Mouse (Mus musculus) forebrain, embryonic 12.5 days (tissue): Measurements from ENCODE around the gene St8sia1. TPM values are rescaled to one million over a fixed set of nuclear protein-coding genes. Genes with fewer than 3 reads are reported as not detected.

Source experiments
- ATAC-seq: fragments of 200-750 bp; cut with Nextera tagmentation; 2 replicates; pipeline ENCODE4 v1.8.0; 2017; ENCODE audit warnings: moderate TSS enrichment; ENCODE audit not compliant: low FRiP score
- H3K27ac ChIP-seq: fragments of 300-500 bp; sonication (generic); 2 replicates; pipeline ENCODE4 v1.5.1; 2016; ENCODE audit warnings: mild to moderate bottlenecking
- H3K27me3 ChIP-seq: fragments of 300-500 bp; sonication (generic); 2 replicates; pipeline ENCODE4 v1.6.1; 2016; ENCODE audit warnings: mild to moderate bottlenecking
- H3K36me3 ChIP-seq: fragments of 300-500 bp; sonication (generic); replicated peaks from 2 replicates; pipeline ENCODE4 v1.6.1; 2016; ENCODE audit warnings: mild to moderate bottlenecking
- H3K4me1 ChIP-seq: fragments of 300-500 bp; sonication (generic); 2 replicates; pipeline ENCODE4 v1.6.1; 2016
- H3K4me2 ChIP-seq: fragments of 300-500 bp; sonication (generic); 2 replicates; pipeline ENCODE4 v1.6.1; 2016; ENCODE audit warnings: mild to moderate bottlenecking, moderate library complexity
- H3K4me3 ChIP-seq: fragments of 300-500 bp; sonication (generic); replicated peaks from 2 replicates; pipeline ENCODE4 v1.5.1; 2016; ENCODE audit warnings: mild to moderate bottlenecking
- H3K9ac ChIP-seq: fragments of 300-500 bp; sonication (generic); 2 replicates; pipeline ENCODE4 v1.6.1; 2016; ENCODE audit warnings: mild to moderate bottlenecking
- H3K9me3 ChIP-seq: fragments of 300-500 bp; sonication (generic); 2 replicates; pipeline ENCODE4 v1.6.1; 2016
- WGBS: fragments of 180-500 bp; shearing (Covaris S2); methylation state at CpG from one replicate; pipeline ENCODE4 v1.1.7; 2016; 5-methylcytosine and 5-hydroxymethylcytosine counted together
- polyA plus RNA-seq: library from polyadenylated mRNA; unstranded; fragments of >200 nt; fragmentation: Nextera tagmentation; extraction: Ambion mirVana; gene quantifications from 2 replicates; pipeline ENCODE4 v1.2.1, GENCODE M21; 2016

The St8sia1 gene
- polyA plus RNA-seq, 1 experiment from 2014 or later = 6.3 TPM

DNA sequence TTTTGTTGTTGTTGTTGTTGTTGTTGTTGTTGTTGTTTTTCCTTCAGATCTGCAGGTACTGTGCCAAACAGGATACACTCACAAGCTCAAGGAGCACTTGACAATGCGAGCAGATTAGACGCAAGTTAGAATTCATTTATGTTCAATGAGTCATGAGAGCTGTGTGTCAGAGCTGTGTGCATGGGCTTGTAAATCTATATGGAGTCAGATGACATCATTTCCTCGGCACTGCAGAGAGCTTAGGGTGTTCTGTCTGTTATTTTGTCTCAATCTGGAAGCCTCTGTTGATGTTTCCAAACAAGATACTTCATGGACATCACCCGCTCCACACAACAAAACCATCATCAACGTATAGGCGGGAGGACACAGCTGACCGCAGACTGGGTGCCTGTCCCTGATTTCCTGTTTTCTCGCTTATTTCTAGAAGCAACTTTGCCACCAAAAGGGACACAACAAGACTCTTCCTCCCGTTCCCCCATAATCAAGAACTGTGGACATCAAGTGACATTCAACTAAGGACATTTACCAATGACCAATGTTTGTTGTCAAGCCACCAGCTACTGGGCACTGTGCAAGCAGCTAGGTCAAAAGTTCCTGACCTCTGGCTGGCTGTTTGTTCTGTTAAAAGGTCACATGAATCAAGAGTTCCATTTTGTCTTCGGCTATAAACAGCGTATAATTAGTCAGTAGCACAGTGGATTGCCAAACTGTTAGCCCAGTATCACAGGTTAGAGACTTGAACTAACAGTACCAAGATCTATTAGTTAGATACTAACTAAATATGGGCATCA lies 78.7 kb downstream of the St8sia1 start:
- H3K27me3 ChIP-seq = 0 out of 2 replicates have a peak, but pooled peaks cover 4% of the 10 kb centered on the region
- 89% methylated on average over 11 of the region's 11 CpGs for WGBS
- no peak overlapping the region for H3K9ac ChIP-seq
- no peak for ATAC-seq
- H3K4me1 ChIP-seq = no peaks in the 10 kb centered on the region
- no peaks in the 10 kb centered on the region for H3K9me3 ChIP-seq
- H3K27ac ChIP-seq = no peak overlapping the region
- H3K4me3 ChIP-seq = no peak overlapping the region
- no peak overlapping the region for H3K4me2 ChIP-seq
- H3K36me3 ChIP-seq = no peaks in the 10 kb centered on the region

DNA sequence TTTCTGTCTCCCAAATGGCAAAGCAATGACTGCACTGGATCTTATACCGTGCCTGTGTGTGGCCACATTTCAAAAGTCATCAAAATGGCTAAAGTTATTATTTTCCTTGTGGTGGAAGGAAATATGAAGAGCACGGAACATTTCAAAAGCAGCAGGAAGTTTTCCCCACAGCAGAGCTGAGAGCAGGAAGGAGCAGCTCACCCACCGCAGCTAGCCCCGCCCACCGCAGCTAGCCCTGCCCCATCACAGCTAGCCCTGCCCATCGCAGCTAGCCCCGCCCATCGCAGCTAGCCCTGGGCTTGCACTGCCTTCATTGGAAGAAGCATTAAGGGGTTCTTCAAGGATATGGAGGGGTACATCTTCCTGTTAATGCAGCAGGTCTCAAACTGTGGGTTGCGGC lies 80.1 kb downstream of the St8sia1 start:
- Histone ChIP-seq H3K9ac (no peak overlapping the region), H3K27ac (no peak overlapping the region), H3K4me1 (peaks cover 5% of the 10 kb centered on the region), H3K4me2 (no peak overlapping the region), H3K27me3 (0 out of 2 replicates have a peak, but pooled peaks cover 8% of the 10 kb centered on the region), H3K36me3 (no peaks in the 10 kb centered on the region), H3K9me3 (no peaks in the 10 kb centered on the region), H3K4me3 (no peak overlapping the region)
- 0 out of 2 replicates have a peak, but pooled peaks have one; percentile 53 for ATAC-seq
- 67% methylated on average over 9 of the region's 9 CpGs for WGBS

DNA sequence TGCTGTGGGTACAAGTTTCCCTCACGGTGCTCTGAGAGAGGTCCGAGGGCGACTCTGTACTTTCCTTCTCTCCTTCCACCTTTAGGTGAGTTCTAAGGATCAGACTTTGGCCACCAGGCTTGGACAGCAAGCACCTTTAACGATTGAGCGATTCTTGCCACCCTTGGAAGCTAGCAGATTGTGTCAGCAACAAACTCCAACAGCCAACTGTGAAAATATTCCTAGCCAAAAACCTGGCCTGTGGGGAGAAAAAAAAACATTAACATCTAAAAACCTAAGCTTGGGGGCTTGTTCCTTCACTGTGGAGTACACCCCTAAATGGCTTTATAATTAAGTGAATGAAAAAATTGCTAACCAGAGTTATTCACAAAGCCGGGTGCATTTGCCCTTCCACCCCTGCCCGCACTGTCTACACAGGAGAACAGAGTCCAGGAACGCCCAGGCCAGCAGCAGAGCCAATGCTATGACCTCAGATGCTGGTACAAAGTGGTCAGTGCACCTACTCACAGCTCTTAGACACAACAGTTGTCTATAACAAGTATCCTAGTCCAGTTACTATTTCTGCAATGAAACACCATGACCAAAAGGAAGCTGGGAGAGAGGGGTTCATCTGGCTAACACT lies 83.3 kb downstream of the St8sia1 start:
- no peak for ATAC-seq
- no peaks in the 10 kb centered on the region for H3K9me3 ChIP-seq
- WGBS = 88% methylated on average over 8 of the region's 8 CpGs

DNA sequence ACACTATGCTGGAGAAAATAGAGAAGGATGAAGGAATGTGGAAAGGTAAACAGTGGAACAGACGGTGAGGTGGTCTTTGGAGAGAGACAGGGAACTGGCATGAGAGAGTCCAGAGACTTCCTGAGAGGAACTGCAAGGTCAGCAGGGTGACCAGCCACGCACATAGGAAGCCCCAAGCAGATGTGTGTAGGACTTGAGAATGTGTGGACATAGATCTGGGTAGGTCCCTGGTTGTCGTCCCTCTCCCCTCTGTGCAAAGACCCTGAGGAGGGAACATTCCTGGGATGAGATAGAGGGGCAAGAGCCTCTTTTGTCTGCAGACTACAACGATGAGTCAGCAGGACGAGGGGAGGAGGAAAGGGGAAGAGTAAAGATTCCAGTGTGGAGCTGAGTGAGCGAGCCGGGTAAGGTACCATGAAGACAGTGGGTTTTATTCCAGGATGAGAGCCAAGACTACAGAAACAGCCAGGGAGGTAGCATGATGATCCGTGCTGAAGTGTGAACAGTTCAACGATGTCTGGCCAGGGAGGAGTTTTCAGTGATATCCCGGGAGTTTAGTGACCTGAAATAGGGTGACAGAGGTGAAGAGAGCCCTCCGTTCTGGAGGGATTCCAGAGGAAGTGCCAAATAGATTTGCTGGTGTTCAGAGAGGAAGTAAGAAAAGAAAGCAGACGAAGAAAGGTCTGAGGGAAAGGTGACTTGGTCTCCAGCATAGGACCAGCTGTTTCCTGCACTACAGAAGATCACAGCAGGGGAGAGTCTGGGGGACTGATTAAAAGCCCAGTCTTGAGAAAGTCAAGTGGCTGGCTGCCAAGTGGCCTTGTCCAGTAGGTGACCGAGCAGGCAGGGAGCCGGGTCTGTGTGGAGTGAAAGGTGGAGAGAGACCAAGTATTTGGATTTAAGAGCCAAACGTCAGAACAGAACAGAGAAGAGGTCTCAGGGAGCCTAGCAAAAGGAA lies 85.2 kb downstream of the St8sia1 start:
- Histone ChIP-seq H3K9me3 (no peaks in the 10 kb centered on the region), H3K4me3 (no peak overlapping the region), H3K36me3 (no peaks in the 10 kb centered on the region), H3K27me3 (peaks cover 10% of the 10 kb centered on the region; the same call in 1 of the 2 replicates), H3K9ac (no peak overlapping the region), H3K4me2 (no peak overlapping the region), H3K4me1 (peaks cover 37% of the 10 kb centered on the region), H3K27ac (0 out of 2 replicates have a peak overlapping the region, but pooled peaks have one; percentile 1)
- WGBS = 51% methylated on average over 15 of the region's 15 CpGs
- ATAC-seq = no peak

More for the DNA sequence above, 83.3 kb downstream of the St8sia1 start:
- Histone ChIP-seq H3K4me3 (no peak overlapping the region), H3K9ac (no peak overlapping the region), H3K4me2 (no peak overlapping the region), H3K36me3 (no peaks in the 10 kb centered on the region), H3K4me1 (peaks cover 33% of the 10 kb centered on the region), H3K27me3 (peaks cover 10% of the 10 kb centered on the region; the same call in 1 of the 2 replicates), H3K27ac (no peak overlapping the region)

DNA sequence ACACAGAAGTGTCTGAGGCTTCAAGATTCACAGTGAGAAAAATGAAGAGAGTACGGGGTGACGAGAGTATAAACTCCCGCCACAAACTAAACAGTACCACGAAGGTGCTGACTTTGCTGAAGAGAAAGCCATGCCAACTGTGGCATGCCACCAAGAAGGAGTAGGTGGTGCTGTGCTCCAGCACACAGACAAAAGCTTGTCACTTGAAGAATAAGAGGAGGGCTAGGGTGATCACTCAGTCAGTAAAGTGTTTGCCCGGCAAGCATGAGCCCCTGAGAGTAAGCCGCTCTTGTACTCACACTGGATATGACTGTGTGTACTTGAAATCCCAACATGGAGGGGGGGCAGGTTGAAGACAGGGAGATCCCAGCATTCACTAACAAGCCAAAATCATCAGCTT lies 87.0 kb downstream of the St8sia1 start:
- Histone ChIP-seq H3K9me3 (no peaks in the 10 kb centered on the region), H3K27me3 (peaks cover 10% of the 10 kb centered on the region; the same call in 1 of the 2 replicates), H3K4me3 (no peak overlapping the region), H3K9ac (no peak overlapping the region), H3K36me3 (no peaks in the 10 kb centered on the region), H3K4me2 (no peak overlapping the region), H3K27ac (peak overlapping the region; percentile 64), H3K4me1 (peaks cover 37% of the 10 kb centered on the region)
- ATAC-seq = no peak
- 51% methylated on average over 6 of the region's 6 CpGs for WGBS

DNA sequence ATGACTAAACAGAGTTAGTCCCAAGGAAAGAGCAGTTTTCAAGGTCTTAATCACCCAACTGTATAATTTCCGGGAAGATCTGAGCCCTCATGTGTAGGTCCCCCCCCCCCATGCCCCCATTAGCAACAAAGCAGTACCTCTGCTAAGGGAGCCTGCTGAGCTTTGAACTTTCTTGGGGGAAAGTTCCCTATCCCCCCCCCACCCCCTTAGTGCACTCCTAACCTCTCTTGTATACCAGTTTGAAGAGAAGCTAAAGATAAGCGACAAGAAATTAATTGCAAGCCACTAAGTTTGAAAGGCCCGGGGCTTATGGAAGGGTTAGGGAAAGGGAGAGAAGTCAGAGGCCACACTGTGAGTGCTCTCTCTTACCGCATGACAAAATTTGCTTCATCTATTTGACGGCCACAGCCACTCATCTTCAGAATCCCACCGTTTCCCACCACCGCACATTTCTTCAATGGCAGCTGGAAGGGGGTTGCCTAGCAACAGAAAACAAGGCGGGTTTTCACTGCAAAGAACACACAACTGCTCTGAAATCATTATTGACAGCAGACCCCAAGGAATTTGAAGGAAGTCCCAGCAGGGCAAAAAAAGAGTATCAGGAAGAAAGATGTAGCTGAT lies 87.9 kb downstream of the St8sia1 start:
- Histone ChIP-seq H3K27me3 (peaks cover 10% of the 10 kb centered on the region; the same call in 1 of the 2 replicates), H3K9me3 (no peaks in the 10 kb centered on the region), H3K4me1 (peaks cover 37% of the 10 kb centered on the region), H3K9ac (no peak overlapping the region), H3K4me3 (no peak overlapping the region; the same call in 1 of the 2 replicates), H3K36me3 (no peaks in the 10 kb centered on the region), H3K4me2 (peak overlapping the region; percentile 24), H3K27ac (peak overlapping the region; percentile 64)
- 4% methylated on average over 8 of the region's 8 CpGs for WGBS
- peak; percentile 74 for ATAC-seq

DNA sequence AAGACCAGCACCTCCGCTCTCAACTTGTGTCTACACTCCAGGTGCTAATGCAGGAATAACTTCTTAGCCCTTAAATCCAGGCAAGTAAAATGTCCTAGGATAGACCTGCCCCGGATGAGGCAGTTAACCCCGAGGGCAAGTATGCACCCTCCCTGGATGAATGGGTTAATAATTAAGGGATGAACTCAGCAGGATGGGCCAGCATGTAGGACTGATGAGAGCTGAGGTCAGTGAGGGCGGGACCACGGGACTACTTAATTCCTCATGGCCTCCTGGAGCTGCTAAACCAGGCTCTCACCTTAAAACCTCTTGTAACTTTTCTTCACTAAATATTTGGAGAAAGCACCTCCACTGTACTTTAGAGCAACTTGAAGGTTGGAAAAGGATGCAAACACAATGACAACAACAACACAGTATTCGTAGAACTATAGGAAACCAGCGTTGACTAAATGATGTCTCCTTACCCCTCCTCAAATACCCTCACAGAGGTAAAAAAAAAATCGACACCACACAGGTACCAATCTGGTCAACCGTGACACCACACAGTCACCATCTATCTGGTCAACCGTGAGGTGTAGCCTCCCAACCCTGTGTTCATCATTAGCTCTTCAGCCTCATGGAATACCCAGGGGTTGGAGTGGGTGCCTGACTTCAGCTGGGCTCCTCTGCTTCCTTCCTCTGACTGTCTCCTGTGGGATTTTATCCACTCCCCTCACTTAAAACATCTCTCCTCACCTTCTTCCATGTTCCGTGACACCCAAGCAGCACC lies 90.3 kb downstream of the St8sia1 start:
- H3K4me3 ChIP-seq = no peak overlapping the region
- peaks cover 30% of the 10 kb centered on the region for H3K4me1 ChIP-seq
- WGBS = 87% methylated on average over 11 of the region's 11 CpGs
- no peak overlapping the region for H3K4me2 ChIP-seq
- no peak for ATAC-seq
- peaks cover 10% of the 10 kb centered on the region; the same call in 1 of the 2 replicates for H3K27me3 ChIP-seq
- H3K27ac ChIP-seq = no peak overlapping the region
- H3K9me3 ChIP-seq = no peaks in the 10 kb centered on the region
- H3K9ac ChIP-seq = no peak overlapping the region
- H3K36me3 ChIP-seq = no peaks in the 10 kb centered on the region

DNA sequence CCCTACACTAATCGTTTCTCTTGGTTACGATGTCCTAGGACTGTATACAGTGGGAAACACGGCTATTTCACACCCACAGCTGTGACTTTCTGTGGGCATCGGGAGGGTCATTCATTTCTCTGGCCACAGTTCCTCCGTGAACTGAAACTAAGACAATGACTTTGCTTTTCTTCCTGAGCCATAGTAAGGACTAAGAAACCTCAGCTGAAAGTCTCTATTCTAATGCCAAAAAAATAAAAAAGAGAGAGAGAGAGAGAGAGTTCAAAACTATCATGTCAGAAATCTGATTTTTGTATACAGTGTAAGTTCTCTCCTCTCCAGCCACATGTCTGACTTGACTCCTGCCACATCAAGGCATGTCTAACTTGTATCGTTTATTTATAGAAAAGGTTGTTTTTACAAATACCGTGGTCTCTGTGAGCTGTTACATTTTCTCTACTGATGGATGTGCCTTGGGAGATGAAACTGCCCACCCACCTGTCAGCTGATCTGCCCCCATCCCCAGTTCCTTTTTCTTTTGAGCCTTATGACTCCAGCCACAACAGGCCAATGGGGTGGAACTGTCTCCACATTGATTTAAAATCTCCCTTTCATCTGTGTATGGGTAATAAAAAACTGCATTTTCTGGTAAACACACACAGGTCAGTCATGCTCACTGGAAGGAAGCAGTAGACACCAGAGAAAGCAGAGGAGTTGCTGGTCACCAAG lies 94.4 kb downstream of the St8sia1 start:
- Histone ChIP-seq H3K27me3 (0 out of 2 replicates have a peak, but pooled peaks cover 5% of the 10 kb centered on the region), H3K27ac (no peak overlapping the region), H3K4me3 (no peak overlapping the region), H3K4me1 (peaks cover 20% of the 10 kb centered on the region), H3K9ac (no peak overlapping the region), H3K4me2 (no peak overlapping the region), H3K9me3 (no peaks in the 10 kb centered on the region), H3K36me3 (no peaks in the 10 kb centered on the region)
- WGBS = 84% methylated on average over 7 of the region's 7 CpGs
- no peak for ATAC-seq

DNA sequence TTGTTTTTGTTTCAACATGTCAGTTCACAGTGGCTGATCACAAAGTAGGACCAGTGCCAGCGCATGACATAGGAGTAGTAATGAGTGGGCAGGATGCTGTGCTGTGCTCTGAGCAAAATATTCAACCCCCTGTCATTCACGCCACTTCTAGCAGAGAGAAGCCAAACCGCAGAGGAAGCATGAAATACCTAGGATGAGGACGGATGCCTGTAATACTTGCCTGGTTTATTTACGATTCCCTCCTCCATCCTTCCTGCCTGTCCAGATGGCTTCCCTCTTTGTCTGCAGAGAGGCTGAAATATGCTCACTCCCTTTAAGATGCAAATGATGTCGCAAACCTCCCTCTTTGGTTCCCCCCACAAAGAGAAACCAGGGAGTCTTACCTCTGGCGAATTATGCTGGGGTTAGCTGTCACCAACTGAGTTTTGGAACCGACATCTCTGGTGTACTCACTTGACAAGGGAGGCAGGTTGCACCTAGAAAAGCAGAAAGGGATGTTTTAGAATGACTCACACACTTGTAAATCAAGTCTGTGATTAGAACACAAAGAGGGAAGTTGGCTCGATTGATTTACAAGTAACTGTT lies 96.7 kb downstream of the St8sia1 start:
- Histone ChIP-seq H3K4me3 (no peak overlapping the region), H3K36me3 (no peaks in the 10 kb centered on the region), H3K4me2 (peak overlapping the region; percentile 22), H3K9ac (peak overlapping the region; percentile 34; the same call in 1 of the 2 replicates), H3K4me1 (peaks cover 20% of the 10 kb centered on the region), H3K9me3 (no peaks in the 10 kb centered on the region), H3K27me3 (0 out of 2 replicates have a peak, but pooled peaks cover 5% of the 10 kb centered on the region), H3K27ac (peak overlapping the region; percentile 88)
- 13% methylated on average over 9 of the region's 9 CpGs for WGBS
- peak; percentile 89 for ATAC-seq

DNA sequence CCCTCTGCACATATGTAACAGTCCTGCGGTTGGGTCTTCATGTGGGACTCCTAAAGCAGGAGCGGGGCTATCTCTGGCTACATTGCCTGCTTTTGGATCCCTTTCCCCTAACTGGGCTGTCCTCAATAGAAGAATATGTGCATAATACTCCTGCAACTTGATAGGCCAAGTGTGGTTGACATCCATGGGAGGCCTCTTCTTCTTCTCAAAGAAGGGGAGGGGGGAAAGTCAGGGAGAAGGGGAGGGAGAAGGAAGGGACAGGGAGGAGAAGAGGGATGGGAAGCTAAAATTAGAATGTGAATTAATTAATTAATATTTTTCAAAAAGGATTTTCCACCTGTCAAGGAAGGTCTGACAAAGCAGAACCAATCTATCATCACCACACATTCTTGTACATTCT lies 97.2 kb downstream of the St8sia1 start:
- 95% methylated on average over 2 of the region's 2 CpGs for WGBS
- Histone ChIP-seq H3K36me3 (no peaks in the 10 kb centered on the region), H3K27ac (peak overlapping the region; percentile 88), H3K4me1 (peaks cover 20% of the 10 kb centered on the region), H3K4me2 (peak overlapping the region; percentile 22; the same call in 1 of the 2 replicates), H3K4me3 (no peak overlapping the region), H3K9me3 (no peaks in the 10 kb centered on the region), H3K27me3 (0 out of 2 replicates have a peak, but pooled peaks cover 5% of the 10 kb centered on the region), H3K9ac (no peak overlapping the region)
- ATAC-seq = peak; percentile 55
